Mouse (Mus musculus) embryonic fibroblast, embryonic 13.5 days (primary cell): ENCODE results near the gene Tlx2.

Experiments used
- CTCF ChIP-seq: IDR thresholded peaks from 2 replicates; pipeline ENCODE4 v1.5.1; 2011; ENCODE audit warnings: mild to moderate bottlenecking, control low read depth, low read length, moderate library complexity, borderline replicate concordance; ENCODE audit not compliant: insufficient read depth
- POLR2A ChIP-seq: IDR thresholded peaks from 2 replicates; pipeline ENCODE4 v1.6.1; 2011; ENCODE audit warnings: low read depth, mild to moderate bottlenecking, control low read depth, low read length, moderate library complexity

- TF ChIP-seq POLR2A (peak; percentile 43; the same call in 1 of the 2 replicates), CTCF (no peak)
Observed at GRCm38 (mm10) chr6:83027706-83028105, 42.4 kb downstream of the Tlx2 start.
